Mouse (Mus musculus): ENCODE results near the gene Foxa2.

The Foxa2 gene

GRCm38 (mm10) chr2:148046799-148047165, at the start of gene Foxa2:
TSS of gene Foxa2 (minus strand) at chr2:148046969.
- DNase-seq (ENCODE audit: low spot score) = no peak

GRCm38 (mm10) chr2:148092089-148092488, 45.3 kb upstream of the Foxa2 start:
- DNase-seq (ENCODE audit: low spot score) = no peak

GRCm38 (mm10) chr2:148091657-148092056, 44.9 kb upstream of the Foxa2 start:
- no peak for DNase-seq (ENCODE audit: low spot score)

- DNase-seq (ENCODE audit: low spot score) = no peak
Measured at GRCm38 (mm10) chr2:148090071-148090470, 43.3 kb upstream of the Foxa2 start.

GRCm38 (mm10) chr2:148085529-148085928, 38.8 kb upstream of the Foxa2 start:
- no peak for DNase-seq (ENCODE audit: low spot score)

GRCm38 (mm10) chr2:148085126-148085525, 38.4 kb upstream of the Foxa2 start:
- no peak for DNase-seq (ENCODE audit: low spot score)

- DNase-seq (ENCODE audit: low spot score) = no peak
Measured at GRCm38 (mm10) chr2:148082283-148082682, 35.5 kb upstream of the Foxa2 start.

- no peak for DNase-seq (ENCODE audit: low spot score)
Measured at GRCm38 (mm10) chr2:148060705-148061104, 13.9 kb upstream of the Foxa2 start.

- no peak for DNase-seq (ENCODE audit: low spot score)
Measured at GRCm38 (mm10) chr2:148053411-148053810, 6.6 kb upstream of the Foxa2 start.

GRCm38 (mm10) chr2:148048484-148049129, 1.8 kb upstream of the Foxa2 start:
- DNase-seq (ENCODE audit: low spot score) = no peak

GRCm38 (mm10) chr2:148047611-148048010, 842 bp upstream of the Foxa2 start:
- DNase-seq (ENCODE audit: low spot score) = no peak

- no peak for DNase-seq (ENCODE audit: low spot score)
Measured at GRCm38 (mm10) chr2:148045937-148046798, 601 bp downstream of the Foxa2 start.

GRCm38 (mm10) chr2:148045543-148045936, 1.2 kb downstream of the Foxa2 start:
- no peak for DNase-seq (ENCODE audit: low spot score)

GRCm38 (mm10) chr2:148044877-148045539, 1.8 kb downstream of the Foxa2 start:
- DNase-seq (ENCODE audit: low spot score) = no peak

- DNase-seq (ENCODE audit: low spot score) = no peak
Measured at GRCm38 (mm10) chr2:148043976-148044876, 2.5 kb downstream of the Foxa2 start.

- DNase-seq (ENCODE audit: low spot score) = no peak
Measured at GRCm38 (mm10) chr2:148043271-148043975, 3.3 kb downstream of the Foxa2 start.

GRCm38 (mm10) chr2:148042126-148042640, 4.6 kb downstream of the Foxa2 start:
- no peak for DNase-seq (ENCODE audit: low spot score)

GRCm38 (mm10) chr2:148041381-148041780, 5.4 kb downstream of the Foxa2 start:
- DNase-seq (ENCODE audit: low spot score) = no peak

GRCm38 (mm10) chr2:148040236-148041121, 6.3 kb downstream of the Foxa2 start:
- no peak for DNase-seq (ENCODE audit: low spot score)
